Mouse (Mus musculus) macrophage (primary cell): ENCODE data around the gene AA467197. TPM values are rescaled to one million over a fixed set of nuclear protein-coding genes. Genes with fewer than 3 reads are reported as not detected.

ENCODE experiments used
- H3K27ac ChIP-seq: fragments of 350-480 bp; formaldehyde crosslinking; 2 replicates; pipeline ENCODE4 v1.9.0; 2021
- H3K36me3 ChIP-seq: fragments of 350-480 bp; formaldehyde crosslinking; 2 replicates; pipeline ENCODE4 v1.9.0; 2021; ENCODE audit errors: inconsistent target
- H3K4me3 ChIP-seq: fragments of 350-480 bp; formaldehyde crosslinking; 2 replicates; pipeline ENCODE4 v1.9.0; 2021; ENCODE audit errors: inconsistent target
- H3K79me2 ChIP-seq: fragments of 350-480 bp; formaldehyde crosslinking; 2 replicates; pipeline ENCODE4 v1.9.0; 2021; ENCODE audit errors: inconsistent target
- WGBS: methylation state at CpG from one replicate; pipeline ENCODE4 v1.1.7; 2026; ENCODE audit warnings: inconsistent platforms; ENCODE audit not compliant: missing documents; 5-methylcytosine and 5-hydroxymethylcytosine counted together
- polyA plus RNA-seq: library from polyadenylated mRNA; stranded (reverse); fragments of 250-400 nt; gene quantifications from 3 replicates; pipeline ENCODE4 v1.2.4, GENCODE M21; 2018; ENCODE audit warnings: inconsistent platforms
- total RNA-seq, 78 experiments: library from RNA; depleted of rRNA; stranded (reverse); fragments of 250-400 nt; gene quantifications; 1 replicate in 9 of 78; 2 replicates in 24 of 78; 3 replicates in 43 of 78; 4 replicates in 2 of 78; pipeline ENCODE4 v1.2.4; 2018; ENCODE audit warnings: inconsistent platforms in 56 of 78

AA467197 gene
- total RNA-seq (2018; cell fraction: chromatin; rRNA removed), result 10 to 100 TPM in 4 of 26 experiments, 1 to 10 TPM in 11, not detected in 11; 1.4 to 56.7 (median 4.3) TPM
- 10 to 100 TPM in 12 of 26 experiments, 1 to 10 TPM in 12, under 1 TPM in 2; 0.58 to 56.6 (median 9.0) TPM for total RNA-seq (2018; cell fraction: cytosol; rRNA removed)
- 10 to 100 TPM in 10 of 26 experiments, 1 to 10 TPM in 9, under 1 TPM in 1, not detected in 6; 0.96 to 43.2 (median 9.2) TPM for total RNA-seq (2018; cell fraction: nucleus; rRNA removed)
- polyA plus RNA-seq, result 1.6 to 4.9 TPM (median 3.7 TPM) in 3 replicates

DNA sequence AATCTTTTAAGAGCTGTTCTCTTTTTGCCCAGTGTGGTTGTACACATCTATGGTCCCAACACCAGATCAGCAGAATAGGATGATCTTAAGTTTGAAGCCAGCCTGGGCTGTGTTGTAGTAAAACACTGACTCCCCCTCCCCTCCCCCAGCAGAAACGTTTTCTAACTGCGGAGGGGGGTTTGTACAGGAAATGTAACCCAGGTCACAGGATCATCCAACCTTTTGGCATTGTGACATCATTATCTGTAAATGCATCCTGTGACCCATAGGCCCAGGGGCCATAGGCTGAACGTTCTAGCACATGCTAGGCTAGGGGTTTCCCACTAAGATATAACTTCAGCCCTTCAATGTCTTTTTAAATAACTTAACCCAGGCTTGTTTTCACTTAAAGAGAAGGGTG, at the start of gene AA467197:
AA467197 (plus strand) TSS at position 301 of the 400 bp plus-strand sequence.
- H3K4me3 ChIP-seq, result peak within 1 kb of the TSS; percentile 22; the same call in 1 of the 2 replicates
- 53% methylated on average over 3 of the region's 3 CpGs for WGBS
- peaks cover 4% of the 10 kb centered on the region; the same call in 1 of the 2 replicates for H3K36me3 ChIP-seq
- H3K27ac ChIP-seq, result no peak within 1 kb of the TSS
- H3K79me2 ChIP-seq, result peaks cover 9% of the 10 kb centered on the region

GRCm38 (mm10) chr2:122587861-122588519, 48.8 kb upstream of the AA467197 start:
- H3K36me3 ChIP-seq, result no peaks in the 10 kb centered on the region
- H3K4me3 ChIP-seq, result no peak overlapping the region
- WGBS, result 93% methylated on average over 8 of the region's 8 CpGs
- no peaks in the 10 kb centered on the region for H3K79me2 ChIP-seq
- no peak overlapping the region for H3K27ac ChIP-seq

GRCm38 (mm10) chr2:122590351-122590750, 46.4 kb upstream of the AA467197 start:
- H3K79me2 ChIP-seq, result no peaks in the 10 kb centered on the region
- WGBS, result 100% methylated on average over 1 of the region's 1 CpGs
- no peak overlapping the region for H3K27ac ChIP-seq
- H3K4me3 ChIP-seq, result no peak overlapping the region
- H3K36me3 ChIP-seq, result peaks cover 5% of the 10 kb centered on the region; the same call in 1 of the 2 replicates

DNA sequence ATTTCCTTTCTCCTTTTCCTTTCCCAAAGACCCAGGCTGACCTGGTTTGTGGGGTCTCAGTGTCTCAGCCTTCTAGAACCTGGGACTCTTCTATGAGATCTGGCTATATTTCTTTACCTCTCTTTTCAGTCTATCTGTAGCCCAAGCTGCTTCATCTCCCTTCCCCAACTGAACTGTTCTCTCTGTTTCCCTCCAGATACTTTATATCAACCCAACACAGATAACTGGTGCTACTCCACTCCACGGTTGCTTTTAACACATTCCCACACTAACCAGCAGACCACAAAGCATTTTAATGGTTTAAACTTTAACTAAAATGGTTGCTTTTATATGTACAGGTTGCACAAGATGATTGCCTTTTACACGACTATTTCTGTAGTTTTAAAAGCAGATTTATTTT, 45.6 kb upstream of the AA467197 start:
- Histone ChIP-seq H3K27ac (no peak overlapping the region), H3K79me2 (no peaks in the 10 kb centered on the region), H3K4me3 (no peak overlapping the region), H3K36me3 (peaks cover 6% of the 10 kb centered on the region; the same call in 1 of the 2 replicates)
- 73% methylated on average over 2 of the region's 2 CpGs for WGBS

DNA sequence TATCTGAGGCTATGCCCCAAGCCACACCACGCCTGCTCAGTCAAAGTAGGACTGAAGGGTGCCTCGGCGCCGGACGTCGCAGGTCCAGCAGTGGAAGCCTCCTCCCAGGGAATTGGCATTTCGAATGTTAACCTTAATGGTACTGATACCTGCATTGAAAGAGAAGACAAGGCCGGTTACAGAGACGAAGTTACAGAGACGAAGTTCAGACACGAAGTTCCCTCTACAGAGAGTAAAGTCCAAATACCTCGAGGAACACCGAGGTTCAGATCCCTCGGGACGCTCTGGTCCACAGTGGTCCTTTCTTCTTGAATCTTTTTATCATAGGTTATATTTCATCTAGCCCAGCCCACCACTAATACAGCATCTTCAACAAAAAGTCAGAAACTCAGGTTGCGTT, 41.3 kb upstream of the AA467197 start:
- H3K27ac ChIP-seq, result no peak overlapping the region
- peaks cover 25% of the 10 kb centered on the region; the same call in 1 of the 2 replicates for H3K36me3 ChIP-seq
- H3K4me3 ChIP-seq, result no peak overlapping the region
- WGBS, result 95% methylated on average over 16 of the region's 16 CpGs
- H3K79me2 ChIP-seq, result no peaks in the 10 kb centered on the region

GRCm38 (mm10) chr2:122599736-122600135, 37.0 kb upstream of the AA467197 start:
- peaks cover 39% of the 10 kb centered on the region; the same call in 1 of the 2 replicates for H3K36me3 ChIP-seq
- 86% methylated on average over 2 of the region's 2 CpGs for WGBS

GRCm38 (mm10) chr2:122601354-122601753, 35.4 kb upstream of the AA467197 start:
- Histone ChIP-seq H3K36me3 (peaks cover 34% of the 10 kb centered on the region; the same call in 1 of the 2 replicates), H3K27ac (no peak overlapping the region), H3K79me2 (no peaks in the 10 kb centered on the region), H3K4me3 (no peak overlapping the region)
- 100% methylated on average over 2 of the region's 2 CpGs for WGBS

More at GRCm38 (mm10) chr2:122599736-122600135, 37.0 kb upstream of the AA467197 start:
- Histone ChIP-seq H3K27ac (no peak overlapping the region), H3K79me2 (no peaks in the 10 kb centered on the region), H3K4me3 (no peak overlapping the region)

GRCm38 (mm10) chr2:122605829-122606228, 31.0 kb upstream of the AA467197 start:
- no peak overlapping the region for H3K27ac ChIP-seq
- no peaks in the 10 kb centered on the region for H3K79me2 ChIP-seq
- WGBS, result 94% methylated on average over 5 of the region's 5 CpGs
- H3K36me3 ChIP-seq, result peaks cover 23% of the 10 kb centered on the region; the same call in 1 of the 2 replicates
- H3K4me3 ChIP-seq, result no peak overlapping the region

GRCm38 (mm10) chr2:122608820-122609219, 28.0 kb upstream of the AA467197 start:
- Histone ChIP-seq H3K27ac (no peak overlapping the region), H3K79me2 (no peaks in the 10 kb centered on the region), H3K4me3 (no peak overlapping the region), H3K36me3 (peaks cover 13% of the 10 kb centered on the region; the same call in 1 of the 2 replicates)
- 97% methylated on average over 9 of the region's 9 CpGs for WGBS

DNA sequence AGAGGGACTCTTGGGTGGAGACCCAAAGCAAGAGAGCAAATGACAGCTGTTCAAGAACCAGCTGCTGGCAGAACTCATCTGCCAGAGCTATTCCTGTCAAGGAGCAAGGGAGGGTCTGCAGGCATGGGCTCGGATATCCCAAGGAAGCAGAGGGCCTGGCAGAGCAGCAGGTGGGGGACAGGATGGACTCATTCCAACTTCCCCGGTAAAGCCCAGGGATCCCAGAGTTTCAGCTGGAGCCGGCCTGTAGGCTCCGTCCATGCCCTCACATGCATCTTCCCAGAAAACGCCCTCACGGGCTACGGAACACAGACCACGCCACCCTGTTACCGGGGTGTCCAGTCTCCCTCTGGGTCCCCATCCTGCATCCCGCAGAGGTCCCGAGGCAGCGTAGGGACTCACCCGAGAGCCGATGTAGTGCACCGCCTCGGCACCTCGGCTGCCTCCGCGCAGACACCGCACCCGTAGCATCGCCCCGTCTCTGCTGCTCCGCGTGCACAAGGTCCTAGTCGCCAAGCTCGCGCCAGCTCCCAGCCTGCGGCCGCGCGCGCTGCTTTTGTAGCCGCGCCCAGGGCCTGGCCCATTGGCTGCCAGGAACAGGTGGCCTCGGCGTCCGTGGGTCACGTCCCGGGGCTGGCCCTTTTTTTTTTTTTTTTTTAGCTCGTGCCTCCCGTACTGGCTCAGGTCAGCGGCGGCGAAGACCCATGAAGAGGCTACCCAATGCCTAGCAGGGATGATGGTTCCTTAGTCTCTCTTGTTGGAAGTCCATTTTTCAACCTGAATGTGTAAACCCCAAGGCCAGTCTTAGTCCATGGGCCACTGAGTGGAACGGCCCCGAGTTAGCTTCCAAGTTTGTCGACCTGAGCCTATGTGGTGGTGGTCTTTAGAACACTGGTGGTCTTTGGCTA, 25.8 kb upstream of the AA467197 start, which contains the start of gene Gatm:
Gatm (minus strand) TSS at position 558 of the 908 bp plus-strand sequence.
- Histone ChIP-seq H3K36me3 (peaks cover 8% of the 10 kb centered on the region; the same call in 1 of the 2 replicates), H3K27ac (peak within 1 kb of the TSS; percentile 8; the same call in 1 of the 2 replicates), H3K4me3 (peak within 1 kb of the TSS; percentile 59), H3K79me2 (no peaks in the 10 kb centered on the region)
- WGBS, result 4% methylated on average over 42 of the region's 48 CpGs

DNA sequence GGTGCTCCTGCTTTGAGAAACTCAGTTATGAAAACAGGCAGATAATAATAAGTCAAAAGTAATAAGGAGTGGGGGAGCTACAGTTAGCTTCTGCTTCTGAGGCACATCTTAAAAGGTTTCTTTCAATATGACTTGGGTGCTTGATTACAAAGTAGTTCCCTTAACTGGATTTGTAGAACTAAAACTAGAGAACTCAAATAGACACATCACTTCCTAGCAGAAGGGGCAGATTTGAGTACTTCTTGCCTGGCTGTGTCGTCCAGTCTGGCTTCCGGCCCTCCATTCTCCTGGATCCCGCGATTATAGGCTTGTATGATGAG, 25.2 kb upstream of the AA467197 start:
- H3K27ac ChIP-seq, result no peak overlapping the region
- H3K79me2 ChIP-seq, result no peaks in the 10 kb centered on the region
- peaks cover 8% of the 10 kb centered on the region; the same call in 1 of the 2 replicates for H3K36me3 ChIP-seq
- peak overlapping the region; percentile 59; the same call in 1 of the 2 replicates for H3K4me3 ChIP-seq
- WGBS, result 78% methylated on average over 4 of the region's 4 CpGs

- WGBS, result 83% methylated on average over 6 of the region's 6 CpGs
- Histone ChIP-seq H3K79me2 (no peaks in the 10 kb centered on the region), H3K36me3 (no peaks in the 10 kb centered on the region), H3K4me3 (no peak overlapping the region), H3K27ac (no peak overlapping the region)
Measured at GRCm38 (mm10) chr2:122616237-122616636, 20.5 kb upstream of the AA467197 start.

DNA sequence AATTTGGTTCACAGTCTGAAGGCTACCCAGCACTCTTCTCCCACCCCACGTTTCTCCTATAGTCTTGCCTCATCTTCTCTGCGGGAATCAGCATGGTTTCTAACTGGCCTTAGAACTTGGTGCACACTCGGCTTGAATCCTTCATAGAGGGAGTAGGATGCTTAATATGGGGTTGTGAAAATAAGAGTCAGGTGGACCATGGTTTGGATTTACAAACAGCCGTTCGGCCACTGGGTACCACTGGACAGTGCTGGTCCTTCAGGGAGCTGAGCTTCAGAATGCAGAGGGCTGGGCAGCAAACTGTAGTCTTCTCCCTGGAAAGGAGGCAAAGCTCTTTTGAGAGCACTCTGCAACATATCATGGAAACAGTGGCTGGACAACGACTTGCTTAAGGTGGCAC, 19.0 kb upstream of the AA467197 start:
- Histone ChIP-seq H3K27ac (no peak overlapping the region), H3K79me2 (no peaks in the 10 kb centered on the region), H3K4me3 (no peak overlapping the region), H3K36me3 (no peaks in the 10 kb centered on the region)
- 83% methylated on average over 6 of the region's 6 CpGs for WGBS

GRCm38 (mm10) chr2:122618719-122619118, 18.1 kb upstream of the AA467197 start:
- Histone ChIP-seq H3K27ac (no peak overlapping the region), H3K36me3 (no peaks in the 10 kb centered on the region), H3K79me2 (no peaks in the 10 kb centered on the region), H3K4me3 (no peak overlapping the region)
- WGBS, result 94% methylated on average over 4 of the region's 4 CpGs
